Comparison of ENCODE assay signal across 21 mouse cellular contexts in genomic region chr14:27835351-27835750, GRCm38 (mm10).
A peak's percentile ranks its signal among the peaks of the same experiment; 100 is the strongest.
DNase-seq lines count a peak whose midpoint lies in the region; ATAC-seq and TF ChIP-seq lines count a peak whose summit lies in the region.
"Had no signal": no experiment of that assay in that cellular context is flagged by ENCODE, and none has a peak within 500 bp of the region (broad histone marks: within the 10 kb centered on the region; RNA-seq: fewer than 3 reads in every experiment).

No protein-coding gene starts in this region.

- no peaks in the 10 kb centered on the region for H3K9me3 ChIP-seq in lung, embryonic 16.5 days (ENCODE audit: control insufficient read depth, low read length)
- no peaks in the 10 kb centered on the region for H3K9me3 ChIP-seq in lung, postnatal 0 days (ENCODE audit: low read length)
- no peaks in the 10 kb centered on the region for H3K9me3 ChIP-seq in stomach, embryonic 16.5 days (replicated peaks; ENCODE audit: control insufficient read depth, low read length)
- H3K9me3 ChIP-seq in stomach, postnatal 0 days (ENCODE audit: control insufficient read depth, low read length) = no peaks in the 10 kb centered on the region

- no peaks in the 10 kb centered on the region for H3K36me3 ChIP-seq in lung, embryonic 16.5 days (ENCODE audit: control insufficient read depth, insufficient read depth, low read length)
- H3K36me3 ChIP-seq in lung, postnatal 0 days (ENCODE audit: insufficient read depth, low read length) = no peaks in the 10 kb centered on the region
- H3K36me3 ChIP-seq in stomach, embryonic 16.5 days (ENCODE audit: control insufficient read depth, insufficient read depth, low read length) = no peaks in the 10 kb centered on the region
- no peaks in the 10 kb centered on the region for H3K36me3 ChIP-seq in stomach, postnatal 0 days (ENCODE audit: control insufficient read depth, insufficient read depth, low read length)
- H3K36me3 ChIP-seq: G1E had no signal

- H3K27ac ChIP-seq in lung, embryonic 16.5 days (ENCODE audit: low read length) = 0 out of 2 replicates have a peak overlapping the region, but pooled peaks have one; percentile 44
- no peak overlapping the region for H3K27ac ChIP-seq in lung, postnatal 0 days (ENCODE audit: low read length)
- no peak overlapping the region for H3K27ac ChIP-seq in stomach, embryonic 16.5 days (ENCODE audit: low read length)
- H3K27ac ChIP-seq in stomach, postnatal 0 days (replicated peaks) = no peak overlapping the region

- H3K9ac ChIP-seq in lung, embryonic 16.5 days (ENCODE audit: low read length) = no peak overlapping the region
- no peak overlapping the region for H3K9ac ChIP-seq in lung, postnatal 0 days (replicated peaks; ENCODE audit: low read depth)
- no peak overlapping the region for H3K9ac ChIP-seq in stomach, embryonic 16.5 days (ENCODE audit: low read length)
- no peak overlapping the region for H3K9ac ChIP-seq in stomach, postnatal 0 days (ENCODE audit: low read length)

- 49% methylated on average over 1 of the region's 1 CpGs for WGBS in lung, embryonic 16.5 days
- WGBS in lung, adult 2 months = 67% methylated on average over 1 of the region's 1 CpGs
- WGBS in lung, postnatal 0 days = 42% methylated on average over 1 of the region's 1 CpGs
- WGBS in stomach, embryonic 16.5 days = 72% methylated on average over 1 of the region's 1 CpGs
- WGBS in stomach, postnatal 0 days = 54% methylated on average over 1 of the region's 1 CpGs

- no peak overlapping the region for H3K4me3 ChIP-seq in lung, embryonic 16.5 days (ENCODE audit: low read length)
- H3K4me3 ChIP-seq in lung, adult 2 months (replicated peaks; ENCODE audit: extremely low read depth, low read depth, low read length) = no peak overlapping the region
- no peak overlapping the region for H3K4me3 ChIP-seq in lung, postnatal 0 days (ENCODE audit: low read depth, low read length)
- no peak overlapping the region for H3K4me3 ChIP-seq in stomach, embryonic 16.5 days (replicated peaks; ENCODE audit: low read length)
- no peak overlapping the region for H3K4me3 ChIP-seq in stomach, postnatal 0 days (ENCODE audit: low read depth, low read length)

- no peaks in the 10 kb centered on the region for H3K27me3 ChIP-seq in lung, embryonic 16.5 days (ENCODE audit: control insufficient read depth, insufficient read depth, low read depth, low read length)
- no peaks in the 10 kb centered on the region for H3K27me3 ChIP-seq in lung, postnatal 0 days (replicated peaks; ENCODE audit: insufficient read depth, low read length)
- no peaks in the 10 kb centered on the region for H3K27me3 ChIP-seq in stomach, embryonic 16.5 days (ENCODE audit: control insufficient read depth, insufficient read depth, low read length)
- no peaks in the 10 kb centered on the region for H3K27me3 ChIP-seq in stomach, postnatal 0 days (ENCODE audit: control insufficient read depth, insufficient read depth, low read length)
- H3K27me3 ChIP-seq: CH12.LX, Patski had no signal

- no peak overlapping the region for H3K4me2 ChIP-seq in lung, embryonic 16.5 days (ENCODE audit: low read depth, low read length)
- H3K4me2 ChIP-seq in lung, postnatal 0 days (replicated peaks; ENCODE audit: low read depth, low read length) = no peak overlapping the region
- no peak overlapping the region for H3K4me2 ChIP-seq in stomach, embryonic 16.5 days (ENCODE audit: low read depth, low read length)
- no peak overlapping the region for H3K4me2 ChIP-seq in stomach, postnatal 0 days (replicated peaks; ENCODE audit: low read depth)

- no peak for DNase-seq in lung, adult 2 months
- no peak for DNase-seq in lung, postnatal 0 days (ENCODE audit: low spot score)
- no peak for DNase-seq in lung, postnatal 36 days
- DNase-seq in stomach, postnatal 0 days (ENCODE audit: low spot score) = no peak
- DNase-seq: adrenal gland, adult 2 months; adrenal gland, adult 8-10 months; adrenal gland, postnatal 10 days; adrenal gland, postnatal 14 days; adrenal gland, postnatal 25 days; adrenal gland, postnatal 36 days; B cell, adult 2 months; cerebellum, adult 11 months; cerebellum, adult 11-12 months; cerebellum, adult 18-20 months had no signal

- H3K4me1 ChIP-seq in lung, embryonic 16.5 days (replicated peaks; ENCODE audit: control insufficient read depth, insufficient read depth, low read length) = no peaks in the 10 kb centered on the region
- H3K4me1 ChIP-seq in lung, adult 2 months (ENCODE audit: control insufficient read depth, insufficient read depth, low read length) = no peaks in the 10 kb centered on the region
- no peaks in the 10 kb centered on the region for H3K4me1 ChIP-seq in lung, postnatal 0 days (ENCODE audit: insufficient read depth, low read depth, low read length)
- H3K4me1 ChIP-seq in stomach, embryonic 16.5 days (ENCODE audit: control insufficient read depth, insufficient read depth, low read length) = no peaks in the 10 kb centered on the region
- no peaks in the 10 kb centered on the region for H3K4me1 ChIP-seq in stomach, postnatal 0 days (replicated peaks; ENCODE audit: control insufficient read depth, insufficient read depth)

- TF ChIP-seq POLR2A in lung, adult 2 months (IDR thresholded peaks at IDR 0.05; ENCODE audit: borderline replicate concordance, extremely low read depth, low read depth, low read length) = no peak

- TF ChIP-seq EP300 in lung, postnatal 0 days (IDR thresholded peaks at IDR 0.05) = peak; percentile 51; the same call in 1 of the 2 replicates
- TF ChIP-seq EP300 in stomach, postnatal 0 days (optimal IDR thresholded peaks at IDR 0.05) = no peak

- peak; percentile 90 for ATAC-seq in lung, embryonic 16.5 days (ENCODE audit: low read depth)
- peak; percentile 49; the same call in 1 of the 2 replicates for ATAC-seq in lung, postnatal 0 days
- ATAC-seq in stomach, embryonic 16.5 days (ENCODE audit: insufficient read depth, low FRiP score) = peak; percentile 68; the same call in 1 of the 2 replicates
- no peak for ATAC-seq in stomach, postnatal 0 days (ENCODE audit: low FRiP score, low TSS enrichment)
- ATAC-seq: activated CD4-positive, CD25-positive, alpha-beta regulatory T cell, adult 4 months; CD4-positive, CD25-positive, alpha-beta regulatory T cell, adult 4 months; Patski had no signal

- no peak for TF ChIP-seq CTCF in lung, adult 2 months (IDR thresholded peaks at IDR 0.05; ENCODE audit: insufficient read depth, low read length)
- TF ChIP-seq CTCF in lung, postnatal 0 days (IDR thresholded peaks at IDR 0.05) = no peak
- TF ChIP-seq CTCF in stomach, postnatal 0 days (IDR thresholded peaks at IDR 0.05; ENCODE audit: low read depth) = no peak
